Mouse (Mus musculus) myocyte (in vitro differentiated cells): ENCODE data around the gene Fbxl12.

Experiments
- CEBPB ChIP-seq: IDR thresholded peaks from 2 replicates; pipeline ENCODE4 v1.6.1; 2011; ENCODE audit warnings: mild to moderate bottlenecking, moderate library complexity; ENCODE audit not compliant: poor library complexity, insufficient read depth, severe bottlenecking
- E2F4 ChIP-seq: IDR thresholded peaks from one replicate; pipeline ENCODE4 v1.6.1; 2011; ENCODE audit warnings: mild to moderate bottlenecking, control low read depth, moderate library complexity; ENCODE audit not compliant: insufficient read depth
- MAX ChIP-seq: IDR thresholded peaks from one replicate; pipeline ENCODE4 v1.6.1; 2011; ENCODE audit warnings: low read depth, mild to moderate bottlenecking, control low read depth
- MYOD1 ChIP-seq, 3 experiments: IDR thresholded peaks; one replicate each; pipeline ENCODE4 v1.6.1; 2011; ENCODE audit warnings: control low read depth in 2 of 3, low read depth in 2 of 3, mild to moderate bottlenecking in 2 of 3, moderate library complexity in 1 of 3; ENCODE audit not compliant: insufficient read length in 2 of 3, control insufficient read depth in 1 of 3
- MYOG ChIP-seq, 3 experiments: IDR thresholded peaks; one replicate each; pipeline ENCODE4 v1.6.1; 2011; ENCODE audit warnings: control low read depth in 2 of 3, low read depth in 2 of 3, mild to moderate bottlenecking in 2 of 3; ENCODE audit not compliant: insufficient read length in 2 of 3, control insufficient read depth in 1 of 3, insufficient read depth in 1 of 3
- POLR2A ChIP-seq: IDR thresholded peaks from one replicate; pipeline ENCODE4 v1.6.1; 2011; ENCODE audit warnings: low read depth, mild to moderate bottlenecking, control low read depth, moderate library complexity; ENCODE audit not compliant: insufficient read length
- POLR2AphosphoS2 ChIP-seq: IDR thresholded peaks from one replicate; pipeline ENCODE4 v1.6.1; 2011; ENCODE audit warnings: low read depth, control low read depth; ENCODE audit not compliant: insufficient read length
- REST ChIP-seq: IDR thresholded peaks from one replicate; pipeline ENCODE4 v1.6.1; 2011; ENCODE audit warnings: mild to moderate bottlenecking, control low read depth, moderate library complexity; ENCODE audit not compliant: insufficient read depth, insufficient read length
- SRF ChIP-seq: IDR thresholded peaks from one replicate; pipeline ENCODE4 v1.6.1; 2011; ENCODE audit warnings: low read depth; ENCODE audit not compliant: control insufficient read depth, insufficient read length
- TCF12 ChIP-seq: IDR thresholded peaks from one replicate; pipeline ENCODE4 v1.6.1; 2011; ENCODE audit warnings: mild to moderate bottlenecking, control low read depth; ENCODE audit not compliant: poor library complexity, insufficient read depth, severe bottlenecking
- TCF3 ChIP-seq: IDR thresholded peaks from one replicate; pipeline ENCODE4 v1.6.1; 2011; ENCODE audit warnings: low read depth, control low read depth; ENCODE audit not compliant: insufficient read length
- USF1 ChIP-seq: IDR thresholded peaks from one replicate; pipeline ENCODE4 v1.6.1; 2011; ENCODE audit warnings: low read depth, mild to moderate bottlenecking, control low read depth, moderate library complexity

DNA sequence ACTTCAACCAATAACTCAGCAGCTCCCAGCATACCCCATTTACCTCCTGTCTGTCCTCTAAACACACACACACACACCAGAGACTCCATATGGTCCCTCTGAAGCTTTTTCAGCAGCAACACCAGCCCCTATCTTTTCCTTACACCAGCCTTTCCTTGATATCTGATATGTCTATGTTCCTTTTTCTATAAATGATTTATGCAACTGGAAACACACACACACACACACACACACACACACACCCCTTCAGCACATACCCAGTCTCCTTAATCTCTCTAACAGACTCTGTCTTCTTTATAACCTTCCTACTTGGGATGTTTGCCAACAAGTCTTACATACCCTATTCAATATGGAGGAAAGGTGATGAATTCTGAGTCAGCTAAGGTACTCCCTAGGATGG, 73.5 kb downstream of the Fbxl12 start:
- TF ChIP-seq POLR2A (no peak), E2F4 (no peak), USF1 (no peak), MYOG (IDR thresholded peaks at IDR 0.05; ENCODE audit: control insufficient read depth in 1 of 3, insufficient read depth in 1 of 3, insufficient read length in 2 of 3, low read depth in 2 of 3) (no peak), CEBPB (no peak), TCF12 (no peak), POLR2AphosphoS2 (no peak), REST (no peak), TCF3 (no peak), SRF (no peak), MAX (no peak), MYOD1 (IDR thresholded peaks at IDR 0.05; ENCODE audit: control insufficient read depth in 1 of 3, insufficient read length in 2 of 3, low read depth in 2 of 3) (no peak)
